19 mouse cellular contexts compared by ENCODE assay signal in the genomic region with DNA sequence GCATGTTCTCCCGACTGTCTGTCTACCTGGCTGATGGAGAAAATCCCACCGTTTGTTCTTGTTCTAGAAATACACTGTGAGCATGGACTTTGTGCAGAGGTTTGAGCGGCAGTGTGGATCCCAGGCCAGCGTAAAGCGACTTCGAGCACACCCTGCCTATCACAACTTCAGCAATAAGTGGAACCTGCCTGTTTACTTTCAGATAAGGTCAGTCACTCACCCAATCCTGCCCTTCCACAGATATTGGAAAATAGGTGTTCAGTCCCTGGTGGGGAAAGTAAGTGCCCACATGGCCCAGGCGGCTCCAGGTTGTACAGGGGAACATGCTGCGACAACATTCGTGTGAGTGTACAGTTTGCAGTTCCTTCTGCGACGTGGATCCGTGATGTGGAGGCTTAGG. TPM values are rescaled to one million over a fixed set of nuclear protein-coding genes. Genes with fewer than 3 reads are reported as not detected.
"Had no signal": no experiment of that assay in that cellular context is flagged by ENCODE, and none has a peak within 500 bp of the region (broad histone marks: within the 10 kb centered on the region; RNA-seq: fewer than 3 reads in every experiment).

No protein-coding gene starts in this region.

- H3K9me3 ChIP-seq: hindbrain, embryonic 15.5 days; limb, embryonic 13.5 days; neural tube, embryonic 12.5 days had no signal

- H3K27me3 ChIP-seq: hindbrain, embryonic 15.5 days; limb, embryonic 13.5 days; neural tube, embryonic 12.5 days had no signal

- DNase-seq: kidney, adult 9 months; kidney, postnatal 36 days; left cerebral cortex, postnatal 4 days; lung, postnatal 36 days; midbrain, embryonic 14.5 days; thymus, adult 2 months; thymus, postnatal 25 days had no signal

- H3K9ac ChIP-seq: hindbrain, embryonic 15.5 days; limb, embryonic 13.5 days; liver, embryonic 14.5 days; neural tube, embryonic 12.5 days had no signal

- H3K27ac ChIP-seq: hindbrain, embryonic 15.5 days; kidney, postnatal 0 days; limb, embryonic 13.5 days; liver, embryonic 14.5 days; neural tube, embryonic 12.5 days had no signal

- ATAC-seq: inflammation-experienced regulatory T-cells, adult 6 months; lung, postnatal 0 days had no signal

- H3K4me2 ChIP-seq: hindbrain, embryonic 15.5 days; limb, embryonic 13.5 days; neural tube, embryonic 12.5 days had no signal

- H3K4me3 ChIP-seq: hindbrain, embryonic 15.5 days; limb, embryonic 13.5 days; neural tube, embryonic 12.5 days had no signal

- H3K4me1 ChIP-seq: hindbrain, embryonic 15.5 days; limb, embryonic 13.5 days; neural tube, embryonic 12.5 days had no signal

RNA-seq across cellular contexts. Expression of a gene that starts 28.6 kb away (rescaled TPM):
- total RNA-seq: megakaryocyte progenitor cell, adult 5-6 weeks; monocyte, adult 5-6 weeks; neutrophil, adult 5-6 weeks had no signal
- polyA plus RNA-seq: inflammation-experienced regulatory T-cells, adult 6 months had no signal

RNA-seq across cellular contexts. Expression of a gene that starts 35.0 kb away (rescaled TPM):
- total RNA-seq: left cerebral cortex, adult 18-20 months; left cerebral cortex, postnatal 10 days; megakaryocyte progenitor cell, adult 5-6 weeks; monocyte, adult 5-6 weeks; neutrophil, adult 5-6 weeks had no signal
- polyA plus RNA-seq: inflammation-experienced regulatory T-cells, adult 6 months; limb, embryonic 13.5 days; liver, embryonic 14.5 days; neural tube, embryonic 12.5 days had no signal
